Mouse (Mus musculus) kidney, adult 2 months (tissue): ENCODE measurements around the gene Stk11.

Source experiments
- CTCF ChIP-seq: fragments of 200-500 bp; conservative IDR thresholded peaks from 2 replicates; pipeline ENCODE4 v1.5.1; 2011; ENCODE audit warnings: low read depth, mild to moderate bottlenecking, control low read depth, low read length, moderate library complexity, mixed read lengths; ENCODE audit not compliant: insufficient read depth, insufficient read length
- POLR2A ChIP-seq: fragments of 200-500 bp; IDR thresholded peaks from one replicate; pipeline ENCODE4 v1.6.1; 2011; ENCODE audit warnings: low read depth, low read length, control low read depth

DNA sequence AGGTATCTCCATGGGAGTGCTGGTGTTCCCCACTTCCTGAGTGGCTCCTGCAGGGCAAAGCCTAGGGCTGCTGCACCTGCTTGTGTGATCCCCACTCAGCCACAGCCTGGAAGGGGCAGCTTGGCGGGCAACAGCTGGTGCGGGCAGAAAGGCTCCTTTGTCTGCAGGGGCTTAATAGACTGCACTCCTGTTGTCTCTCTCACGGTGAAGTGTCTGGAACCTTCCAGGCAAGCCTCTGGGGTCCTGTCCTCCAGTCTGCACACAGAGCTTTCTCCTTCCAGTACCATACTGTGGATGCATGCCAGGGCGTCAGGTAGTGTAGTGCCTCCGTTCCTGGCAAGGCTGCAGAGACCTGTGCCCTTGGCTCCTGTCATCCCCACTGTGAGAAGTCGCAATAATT is 2.9 kb downstream of the Stk11 start:
- no peak for TF ChIP-seq CTCF
- no peak for TF ChIP-seq POLR2A
